Mouse (Mus musculus) C2C12 (cell line): ENCODE measurements around the gene Ldb1. TPM values are rescaled to one million over a fixed set of nuclear protein-coding genes. Genes with fewer than 3 reads are reported as not detected.

Experiments used
- H3K27me3 ChIP-seq: one replicate; pipeline ENCODE4 v1.6.1; 2011; ENCODE audit not compliant: control insufficient read depth, insufficient read depth, insufficient read length
- H3K36me3 ChIP-seq: one replicate; pipeline ENCODE4 v1.6.1; 2011; ENCODE audit not compliant: control insufficient read depth, insufficient read depth
- H3K4me3 ChIP-seq: one replicate; pipeline ENCODE4 v1.5.1; 2011; ENCODE audit warnings: mild to moderate bottlenecking, control low read depth; ENCODE audit not compliant: poor library complexity, insufficient read depth, severe bottlenecking
- H3K79me2 ChIP-seq: one replicate; pipeline ENCODE4 v1.6.1; 2011; ENCODE audit not compliant: control insufficient read depth, insufficient read depth
- H3K79me3 ChIP-seq: one replicate; pipeline ENCODE4 v1.6.1; 2011; ENCODE audit warnings: low read depth, control low read depth
- H3ac ChIP-seq: one replicate; pipeline ENCODE3; 2011; ENCODE audit warnings: low read depth; ENCODE audit not compliant: control insufficient read depth, insufficient read length
- CEBPB ChIP-seq: IDR thresholded peaks from one replicate; pipeline ENCODE4 v1.6.1; 2011; ENCODE audit warnings: low read depth, mild to moderate bottlenecking, control low read depth, moderate library complexity
- CTCF ChIP-seq: IDR thresholded peaks from one replicate; pipeline ENCODE4 v1.5.1; 2011; ENCODE audit not compliant: control insufficient read depth, insufficient read depth, insufficient read length
- FOSL1 ChIP-seq: IDR thresholded peaks from one replicate; pipeline ENCODE4 v1.8.0; 2011; ENCODE audit warnings: mild to moderate bottlenecking, low read length; ENCODE audit not compliant: poor library complexity, insufficient read depth, severe bottlenecking
- MAX ChIP-seq: IDR thresholded peaks from one replicate; pipeline ENCODE4 v1.6.1; 2011; ENCODE audit warnings: mild to moderate bottlenecking, control low read depth
- MYOD1 ChIP-seq: IDR thresholded peaks from one replicate; pipeline ENCODE4 v1.6.1; 2011; ENCODE audit warnings: low read depth; ENCODE audit not compliant: control insufficient read depth, insufficient read length
- MYOG ChIP-seq: IDR thresholded peaks from one replicate; pipeline ENCODE4 v1.6.1; 2011; ENCODE audit not compliant: control insufficient read depth, insufficient read length; ENCODE audit errors: extremely low read depth
- USF1 ChIP-seq: IDR thresholded peaks from one replicate; pipeline ENCODE4 v1.6.1; 2011; ENCODE audit warnings: low read depth, mild to moderate bottlenecking, control low read depth, moderate library complexity
- polyA plus RNA-seq: library from polyadenylated mRNA; unstranded; fragments of >200 nt; fragmentation: generic; extraction: Trizol; gene quantifications from one replicate; pipeline ENCODE4 v1.2.1, GENCODE M21; 2012; ENCODE audit warnings: missing spikeins

Ldb1 gene
- polyA plus RNA-seq, 1 experiment, result 80.5 TPM

DNA sequence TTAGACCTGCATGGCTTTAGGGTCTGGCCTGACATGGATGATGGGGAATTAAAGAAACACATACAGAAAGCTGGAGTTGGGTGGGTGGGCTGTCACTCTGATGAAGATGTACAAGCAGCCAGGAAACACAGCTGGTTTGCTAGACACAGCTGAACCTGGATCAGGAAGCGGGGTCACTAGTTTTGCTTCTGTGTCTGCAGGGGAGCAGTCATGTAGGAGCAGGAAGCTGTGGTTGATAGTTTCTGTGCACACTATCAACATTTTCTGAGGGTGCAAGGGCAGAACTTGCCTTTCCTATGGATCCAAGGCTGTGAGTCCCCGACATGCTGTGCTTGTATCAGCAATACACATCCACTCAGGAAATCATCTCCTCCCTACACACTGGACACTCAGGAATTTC lies 5.4 kb upstream of the Ldb1 start:
- Histone ChIP-seq H3ac (no peak overlapping the region), H3K79me3 (no peaks in the 10 kb centered on the region), H3K79me2 (no peaks in the 10 kb centered on the region), H3K27me3 (no peaks in the 10 kb centered on the region), H3K4me3 (no peak overlapping the region), H3K36me3 (no peaks in the 10 kb centered on the region)
- TF ChIP-seq USF1 (no peak), MYOD1 (no peak), FOSL1 (no peak), CEBPB (no peak), MAX (no peak), CTCF (no peak), MYOG (no peak)

DNA sequence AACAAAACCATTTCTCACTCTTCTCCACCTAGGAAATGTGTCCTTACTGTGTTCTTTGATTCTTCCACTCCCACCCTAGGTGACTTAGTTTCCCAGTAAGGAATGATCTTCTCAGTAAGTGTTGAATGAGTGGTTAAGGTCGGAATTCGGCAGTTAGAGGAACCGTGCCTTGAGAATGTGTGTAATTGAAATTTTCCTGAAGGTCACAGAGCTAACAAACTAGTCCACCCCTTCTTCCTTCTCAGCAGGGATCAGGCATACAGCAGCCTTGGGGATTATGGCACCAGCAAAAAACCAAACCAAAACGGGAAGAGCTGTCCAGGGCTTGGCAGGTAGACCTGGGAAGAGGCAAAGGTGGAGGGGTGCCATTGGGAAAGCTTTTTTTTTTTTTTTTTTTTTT lies 4.1 kb upstream of the Ldb1 start:
- Histone ChIP-seq H3K79me2 (peaks cover 7% of the 10 kb centered on the region), H3K27me3 (no peaks in the 10 kb centered on the region), H3K79me3 (peaks cover 4% of the 10 kb centered on the region), H3ac (no peak overlapping the region), H3K36me3 (no peaks in the 10 kb centered on the region), H3K4me3 (no peak overlapping the region)
- no peak for TF ChIP-seq CEBPB
- TF ChIP-seq FOSL1, result no peak
- TF ChIP-seq MYOD1, result no peak
- no peak for TF ChIP-seq MYOG
- no peak for TF ChIP-seq USF1
- TF ChIP-seq MAX, result no peak
- TF ChIP-seq CTCF, result no peak

DNA sequence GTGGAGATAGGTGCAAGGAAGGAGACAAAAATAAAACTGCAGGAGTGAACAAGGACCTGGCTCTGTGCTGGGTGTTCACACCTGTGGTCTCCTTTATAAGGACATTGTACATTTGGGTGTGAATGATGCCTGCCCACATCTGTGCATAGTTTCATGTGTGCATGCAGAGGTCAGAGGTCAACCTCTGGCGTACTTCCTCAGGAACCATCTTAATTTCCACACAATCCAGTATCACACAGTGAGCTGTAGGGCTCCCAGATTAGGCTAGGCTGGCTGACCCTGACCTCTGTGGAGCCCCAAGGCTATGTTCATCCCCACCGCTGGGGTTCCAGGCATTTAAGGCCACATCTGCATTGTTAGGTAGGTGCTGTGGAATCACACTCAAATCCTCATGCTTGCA lies 2.4 kb upstream of the Ldb1 start:
- H3K36me3 ChIP-seq, result no peaks in the 10 kb centered on the region
- TF ChIP-seq MYOG (no peak), CEBPB (no peak), MYOD1 (no peak), FOSL1 (no peak), USF1 (no peak), MAX (no peak), CTCF (no peak)
- H3K27me3 ChIP-seq, result no peaks in the 10 kb centered on the region
- peaks cover 25% of the 10 kb centered on the region for H3K79me2 ChIP-seq
- no peak overlapping the region for H3ac ChIP-seq
- no peak overlapping the region for H3K4me3 ChIP-seq
- H3K79me3 ChIP-seq, result peaks cover 20% of the 10 kb centered on the region

DNA sequence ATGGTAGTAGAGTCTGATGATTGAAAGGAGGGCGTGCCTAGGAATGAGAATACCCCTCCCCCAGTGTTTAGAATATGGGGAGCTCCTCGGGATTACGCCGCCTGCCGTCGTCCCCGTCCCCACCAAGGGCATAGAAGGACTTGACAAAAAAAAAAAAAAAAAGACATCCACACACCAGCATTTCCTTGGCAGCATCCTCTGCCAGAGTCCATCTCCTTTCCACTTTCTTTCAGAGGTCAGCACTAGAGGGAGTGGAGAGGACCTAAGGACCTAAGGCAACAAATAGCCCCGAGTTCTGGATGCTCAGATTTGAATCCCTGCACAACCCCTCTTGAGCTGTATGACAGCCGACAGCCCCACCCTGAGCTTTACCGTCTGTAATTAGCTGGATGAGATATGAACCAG lies 1.6 kb upstream of the Ldb1 start:
- H3K79me3 ChIP-seq, result peaks cover 25% of the 10 kb centered on the region

DNA sequence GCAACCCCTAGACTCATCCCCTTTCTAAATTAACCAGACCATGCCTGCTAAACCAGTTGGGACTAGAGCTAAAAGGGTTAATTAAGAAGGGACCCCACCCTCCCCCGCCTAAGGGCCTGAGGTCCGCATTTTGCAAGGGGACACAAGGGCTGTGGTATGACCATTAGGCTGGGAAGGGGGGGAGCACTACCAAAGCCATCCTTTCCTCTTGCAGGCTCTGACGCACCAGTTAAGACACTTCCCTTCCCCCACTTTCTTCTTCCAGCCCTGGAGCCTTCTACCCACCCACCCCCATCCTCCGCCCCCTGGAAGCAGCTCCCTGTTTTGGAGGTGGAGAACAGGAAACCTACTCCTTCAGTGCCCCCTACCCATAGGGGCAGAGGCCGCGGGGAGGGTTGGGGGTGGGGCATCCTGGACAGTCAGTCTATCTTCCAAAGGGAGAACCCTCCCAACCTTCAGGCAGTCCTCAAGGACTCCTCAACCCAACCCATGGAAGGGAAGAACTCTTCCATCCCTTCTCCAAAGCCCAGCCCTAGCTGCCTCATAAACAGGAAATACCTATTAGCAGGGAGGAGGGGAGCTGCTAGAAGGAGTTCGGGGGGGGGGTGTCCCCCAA lies 790 bp upstream of the Ldb1 start:
- Histone ChIP-seq H3K4me3 (peak overlapping the region; percentile 76), H3K79me2 (peaks cover 41% of the 10 kb centered on the region), H3K79me3 (peaks cover 32% of the 10 kb centered on the region), H3K27me3 (no peaks in the 10 kb centered on the region), H3ac (peak overlapping the region; percentile 76), H3K36me3 (no peaks in the 10 kb centered on the region)
- no peak for TF ChIP-seq MYOD1
- TF ChIP-seq MAX, result no peak
- no peak for TF ChIP-seq FOSL1
- no peak for TF ChIP-seq USF1
- TF ChIP-seq CEBPB, result no peak
- no peak for TF ChIP-seq MYOG
- no peak for TF ChIP-seq CTCF

More for the DNA sequence above, 1.6 kb upstream of the Ldb1 start:
- Histone ChIP-seq H3K79me2 (peaks cover 33% of the 10 kb centered on the region), H3K27me3 (no peaks in the 10 kb centered on the region), H3K4me3 (no peak overlapping the region), H3K36me3 (no peaks in the 10 kb centered on the region), H3ac (no peak overlapping the region)
- TF ChIP-seq USF1 (no peak), MYOD1 (no peak), CTCF (no peak), MAX (no peak), MYOG (no peak), CEBPB (no peak), FOSL1 (no peak)
